Mouse (Mus musculus) CH12.LX (cell line): ENCODE results near the gene Gm1113. TPM values are rescaled to one million over a fixed set of nuclear protein-coding genes. Genes with fewer than 3 reads are reported as not detected.
A peak's percentile ranks its signal among the peaks of the same experiment; 100 is the strongest.

Experiments used
- DNase-seq: peaks from one replicate; pipeline ENCODE4 v3.0.0-alpha.2; 2013; ENCODE audit errors: extremely low read depth
- H3K27ac ChIP-seq: 2 replicates; pipeline ENCODE4 v1.5.1; 2012; ENCODE audit warnings: low read depth, mild to moderate bottlenecking, control low read depth, moderate library complexity; ENCODE audit not compliant: insufficient read depth
- H3K27me3 ChIP-seq: replicated peaks from 2 replicates; pipeline ENCODE3; 2012; ENCODE audit warnings: inconsistent platforms
- H3K36me3 ChIP-seq, 2 experiments: replicated peaks in 1 of 2; 2 replicates each; pipeline versions ENCODE3 to v1.6.1; 2012; ENCODE audit warnings: inconsistent platforms in 1 of 2, low read length in 1 of 2, mild to moderate bottlenecking in 1 of 2, mixed read lengths in 1 of 2, moderate library complexity in 1 of 2; ENCODE audit not compliant: control insufficient read depth in 1 of 2, insufficient read depth in 1 of 2
- H3K4me1 ChIP-seq, 2 experiments: 2 replicates each; pipeline ENCODE4 v1.6.1; 2012; ENCODE audit warnings: inconsistent platforms in 1 of 2, moderate library complexity in 1 of 2; ENCODE audit not compliant: insufficient read depth in 2 of 2, control insufficient read depth in 1 of 2
- H3K4me2 ChIP-seq: 2 replicates; pipeline ENCODE4 v1.6.1; 2012; ENCODE audit warnings: low read depth, mild to moderate bottlenecking, control low read depth; ENCODE audit not compliant: poor library complexity, insufficient read depth, severe bottlenecking
- H3K4me3 ChIP-seq, 3 experiments: fragments of 150-350 bp in 1 of 3; sonication (generic) in 1 of 3; replicated peaks in 1 of 3; 2 replicates each; pipeline versions ENCODE3 to v1.5.1; 2011 to 2012; ENCODE audit warnings: low read depth in 2 of 3, low read length in 2 of 3, mild to moderate bottlenecking in 2 of 3, moderate library complexity in 2 of 3, control low read depth in 1 of 3, improper control_type of control experiment in 1 of 3, inconsistent platforms in 1 of 3, mixed read lengths in 1 of 3; ENCODE audit not compliant: poor library complexity in 1 of 3
- H3K79me2 ChIP-seq: replicated peaks from 2 replicates; pipeline ENCODE4 v1.6.1; 2012; ENCODE audit warnings: mild to moderate bottlenecking, moderate library complexity; ENCODE audit not compliant: control insufficient read depth, poor library complexity, insufficient read depth, severe bottlenecking; ENCODE audit errors: extremely low read depth
- H3K9ac ChIP-seq: 2 replicates; pipeline ENCODE4 v1.6.1; 2012; ENCODE audit warnings: low read depth, mild to moderate bottlenecking, control low read depth, moderate library complexity; ENCODE audit not compliant: insufficient read depth
- H3K9me3 ChIP-seq: replicated peaks from 2 replicates; pipeline ENCODE3; 2012; ENCODE audit warnings: low read length, inconsistent platforms, mixed read lengths
- GABPA ChIP-seq: IDR thresholded peaks from 2 replicates; pipeline ENCODE4 v1.6.1; 2012; ENCODE audit warnings: low read depth, low read length, improper control_type of control experiment, inconsistent platforms; ENCODE audit not compliant: insufficient replicate concordance
- HCFC1 ChIP-seq: IDR thresholded peaks from 2 replicates; pipeline ENCODE4 v1.6.1; 2012; ENCODE audit warnings: low read depth, mild to moderate bottlenecking, inconsistent platforms, low read length, improper control_type of control experiment
- IRF4 ChIP-seq: IDR thresholded peaks from 2 replicates; pipeline ENCODE4 v1.6.1; 2014; ENCODE audit warnings: low read depth, mild to moderate bottlenecking, inconsistent platforms, low read length, improper control_type of control experiment
- JUND ChIP-seq: conservative IDR thresholded peaks from 2 replicates; pipeline ENCODE4 v1.6.1; 2011; ENCODE audit warnings: low read depth, low read length, improper control_type of control experiment
- MAFK ChIP-seq: IDR thresholded peaks from 2 replicates; pipeline ENCODE4 v1.6.1; 2011; ENCODE audit warnings: low read length, improper control_type of control experiment; ENCODE audit not compliant: insufficient replicate concordance
- MAX ChIP-seq: IDR thresholded peaks from 2 replicates; pipeline ENCODE4 v1.6.1; 2011; ENCODE audit warnings: low read length, improper control_type of control experiment
- MXI1 ChIP-seq: IDR thresholded peaks from 2 replicates; pipeline ENCODE4 v1.6.1; 2011; ENCODE audit warnings: mild to moderate bottlenecking, low read depth, low read length, improper control_type of control experiment
- MYC ChIP-seq: IDR thresholded peaks from 2 replicates; pipeline ENCODE4 v1.6.1; 2011; ENCODE audit warnings: low read depth, mild to moderate bottlenecking, improper control_type of control experiment, low read length
- NRF1 ChIP-seq: IDR thresholded peaks from 2 replicates; pipeline ENCODE4 v1.6.1; 2014; ENCODE audit warnings: low read depth, mild to moderate bottlenecking, inconsistent platforms, low read length, improper control_type of control experiment, moderate library complexity
- PAX5 ChIP-seq: IDR thresholded peaks from 2 replicates; pipeline ENCODE4 v1.6.1; 2012; ENCODE audit warnings: low read length, inconsistent platforms, mixed read lengths
- RCOR1 ChIP-seq: conservative IDR thresholded peaks from 2 replicates; pipeline ENCODE4 v1.6.1; 2012; ENCODE audit warnings: low read depth, mild to moderate bottlenecking, inconsistent platforms, low read length, improper control_type of control experiment
- UBTF ChIP-seq: IDR thresholded peaks from 2 replicates; pipeline ENCODE4 v1.6.1; 2012; ENCODE audit warnings: low read depth, mild to moderate bottlenecking, inconsistent platforms, low read length, improper control_type of control experiment, moderate library complexity
- USF2 ChIP-seq: conservative IDR thresholded peaks from 2 replicates; pipeline ENCODE4 v1.6.1; 2011; ENCODE audit warnings: low read depth, low read length, improper control_type of control experiment
- ZC3H11A ChIP-seq: IDR thresholded peaks from 2 replicates; pipeline ENCODE4 v1.6.1; 2012; ENCODE audit warnings: low read depth, mild to moderate bottlenecking, inconsistent platforms, low read length, improper control_type of control experiment
- ZKSCAN1 ChIP-seq: IDR thresholded peaks from 2 replicates; pipeline ENCODE4 v1.6.1; 2012; ENCODE audit warnings: low read depth, inconsistent platforms, low read length, improper control_type of control experiment, borderline replicate concordance
- ZNF384 ChIP-seq: IDR thresholded peaks from 2 replicates; pipeline ENCODE4 v1.6.1; 2012; ENCODE audit warnings: low read depth, low read length, improper control_type of control experiment, inconsistent platforms
- dilution Hi-C: fragments of 300-500 bp; cut with MboI; formaldehyde crosslinking; loops from 2 replicates; pipeline ENCODE4 v1.14.3; 2020; ENCODE audit warnings: low sequenced_read_pairs; ENCODE audit not compliant: extremely low pct_unique_long_range_greater_than_20kb, extremely low pct_ligation_motif_present
- in situ Hi-C: fragments of 300-500 bp; cut with MboI; formaldehyde crosslinking; loops from 3 replicates; pipeline ENCODE4 v1.14.3; 2019; ENCODE audit warnings: low sequenced_read_pairs, low pct_ligation_motif_present, low pct_unique_long_range_greater_than_20kb, mixed read lengths
- polyA plus RNA-seq: library from polyadenylated mRNA; unstranded; fragments of >175 nt; gene quantifications from 2 replicates; pipeline ENCODE4 v1.2.1, GENCODE M21; 2012; ENCODE audit warnings: low read depth; ENCODE audit not compliant: insufficient read length
- total RNA-seq, 2 experiments: library from RNA; depleted of rRNA; stranded (reverse); fragments of 300-350 nt in 1 of 2; fragments of >200 nt in 1 of 2; gene quantifications; 2 replicates each; pipeline ENCODE4 v1.2.3; 2012 to 2014

The Gm1113 gene
- total and polyA plus RNA-seq, 3 experiments = not detected

DNA sequence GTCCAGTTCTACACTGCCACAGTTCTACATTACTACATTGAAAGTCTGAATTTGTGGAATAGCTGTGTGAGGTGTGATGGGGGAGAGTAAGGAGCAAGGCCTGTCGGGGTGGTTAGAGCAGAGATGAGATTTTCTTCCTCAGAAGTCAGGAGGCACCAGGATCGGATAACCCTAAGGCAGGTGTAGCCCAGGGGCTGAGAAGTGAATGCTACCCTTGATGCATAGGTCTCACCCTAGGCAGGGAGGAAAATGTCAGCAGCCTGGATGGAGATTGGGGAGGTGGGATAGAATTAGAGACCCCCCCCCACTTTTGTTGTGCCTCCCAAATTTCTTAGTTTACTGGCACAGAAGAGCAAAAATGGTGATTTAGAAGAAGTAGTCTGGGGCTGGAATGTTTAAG is 4.2 kb upstream of the Gm1113 start:
- H3K9ac ChIP-seq = no peak overlapping the region
- dilution Hi-C loops (no loop called here), in situ Hi-C loops (no loop called here)
- H3K9me3 ChIP-seq = no peaks in the 10 kb centered on the region
- H3K79me2 ChIP-seq = no peaks in the 10 kb centered on the region
- H3K4me2 ChIP-seq = no peak overlapping the region
- no peaks in the 10 kb centered on the region for H3K36me3 ChIP-seq
- no peaks in the 10 kb centered on the region for H3K27me3 ChIP-seq
- no peak for TF ChIP-seq ZNF384
- no peak for TF ChIP-seq NRF1
- no peak for TF ChIP-seq IRF4
- TF ChIP-seq GABPA = no peak
- no peak for TF ChIP-seq RCOR1
- no peak for TF ChIP-seq MYC
- TF ChIP-seq HCFC1 = no peak
- no peak for TF ChIP-seq PAX5
- TF ChIP-seq JUND = no peak
- no peak for TF ChIP-seq MAX
- no peak for TF ChIP-seq MXI1
- TF ChIP-seq USF2 = no peak
- TF ChIP-seq ZC3H11A = no peak
- TF ChIP-seq UBTF = no peak
- no peak for DNase-seq
- no peak overlapping the region for H3K27ac ChIP-seq
- no peak overlapping the region for H3K4me3 ChIP-seq
- peaks cover 0 to 3% of the 10 kb centered on the region in 2 experiments; a peak in 1 of 4 replicates for H3K4me1 ChIP-seq

DNA sequence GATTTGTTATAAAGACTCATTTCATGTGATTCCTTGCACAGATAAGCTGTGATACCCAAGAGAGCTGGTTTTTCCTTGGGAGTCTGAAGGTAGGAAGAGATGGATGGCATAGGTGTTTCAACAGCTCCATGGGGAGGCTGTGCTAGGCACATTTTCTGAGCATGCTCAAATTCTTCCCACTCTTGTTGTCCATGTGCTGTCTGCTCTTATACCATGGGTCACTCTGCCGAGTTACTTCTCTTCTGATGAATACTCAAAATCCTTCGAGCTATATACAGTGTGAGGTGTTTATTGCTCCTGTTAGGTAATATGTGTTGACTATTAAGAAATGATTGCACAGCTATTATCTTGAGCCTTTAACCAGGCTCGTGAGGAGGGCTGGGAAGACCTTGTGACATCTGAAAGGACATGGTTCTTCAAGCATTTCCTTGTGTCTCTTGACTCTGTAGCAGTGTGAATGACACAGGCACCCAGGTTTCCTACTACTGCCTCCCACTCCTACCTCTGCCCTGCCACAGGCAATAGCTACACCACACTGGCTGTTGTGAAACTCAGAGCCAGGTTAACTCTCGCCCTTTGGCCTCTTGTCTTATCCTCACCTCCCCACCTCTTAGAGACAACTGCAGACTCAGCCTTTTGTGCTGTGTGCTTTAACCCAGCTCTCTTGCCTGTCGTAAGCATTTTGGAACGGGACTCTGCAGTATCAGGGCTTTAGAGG is 2.7 kb upstream of the Gm1113 start:
- Histone ChIP-seq H3K36me3 (no peaks in the 10 kb centered on the region), H3K4me2 (no peak overlapping the region), H3K4me1 (peaks cover 0 to 3% of the 10 kb centered on the region in 2 experiments; a peak in 1 of 4 replicates), H3K27me3 (no peaks in the 10 kb centered on the region), H3K27ac (no peak overlapping the region), H3K9me3 (no peaks in the 10 kb centered on the region), H3K9ac (no peak overlapping the region), H3K79me2 (no peaks in the 10 kb centered on the region), H3K4me3 (no peak overlapping the region)
- TF ChIP-seq MAFK = peak; percentile 9; the same call in 1 of the 2 replicates
- no peak for TF ChIP-seq MXI1
- no peak for TF ChIP-seq ZKSCAN1
- no peak for TF ChIP-seq RCOR1
- dilution Hi-C loops = no loop called here
- in situ Hi-C loops = no loop called here
- DNase-seq = no peak
